Mouse (Mus musculus): Measurements from ENCODE around the gene Manbal. TPM values are rescaled to one million over a fixed set of nuclear protein-coding genes. Genes with fewer than 3 reads are reported as not detected.

Gene Manbal
- polyA plus RNA-seq (2015; fragmentation: Nextera tagmentation; extraction: Ambion mirVana), result 22.8 and 23.4 TPM in 2 replicates

DNA sequence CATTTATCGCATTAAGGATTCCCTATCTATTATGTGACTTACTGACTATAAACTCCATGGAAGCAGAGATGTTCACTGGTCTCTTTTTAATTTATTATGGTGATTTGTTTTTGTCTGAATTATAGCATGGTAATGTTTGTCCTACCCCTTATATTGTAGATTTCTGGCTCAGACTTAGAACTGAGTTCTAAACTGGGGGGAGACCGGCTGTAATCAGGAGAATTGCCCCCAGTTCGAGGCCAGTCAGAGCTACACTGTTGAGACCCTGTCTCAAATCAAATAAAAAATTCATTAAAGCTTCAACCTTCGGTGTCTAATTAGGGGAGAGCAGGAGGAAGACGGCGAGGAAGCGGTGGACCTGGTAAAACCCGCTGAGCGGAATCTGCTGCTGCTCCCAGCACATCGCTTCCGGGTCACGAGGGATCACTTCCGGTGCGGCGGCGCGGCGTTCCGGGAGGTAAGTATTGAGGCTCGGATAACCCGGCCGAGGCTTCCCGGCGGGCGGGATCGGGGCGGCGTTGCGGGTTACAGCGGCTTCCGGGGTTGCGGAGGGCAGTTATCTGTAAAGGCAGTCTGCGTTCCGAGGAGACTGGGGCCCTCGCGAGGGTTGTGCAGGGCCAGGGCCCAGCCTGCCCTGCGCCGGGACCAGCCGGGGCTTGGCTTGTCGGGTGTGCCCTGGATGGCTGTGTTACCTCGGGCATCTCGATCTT is at the start of gene Manbal:
Gene Manbal, plus strand, starts transcription at position 411 of the 710 bp plus-strand sequence.
- H3K9me3 ChIP-seq (ENCODE audit: low read length), result no peaks in the 10 kb centered on the region
- H3K4me3 ChIP-seq (ENCODE audit: low read depth, low read length), result peak within 1 kb of the TSS; percentile 79
- ATAC-seq (peak; percentile 93), DNase-seq (peak; percentile 97)
- H3K9ac ChIP-seq (replicated peaks), result peak within 1 kb of the TSS; percentile 92
- H3K4me2 ChIP-seq (ENCODE audit: low read depth, low read length), result peak within 1 kb of the TSS; percentile 91
- no peaks in the 10 kb centered on the region for H3K36me3 ChIP-seq (replicated peaks; ENCODE audit: insufficient read depth, low read length)
- TF ChIP-seq CTCF (IDR thresholded peaks at IDR 0.05; ENCODE audit: low read depth) (no peak), EP300 (IDR thresholded peaks at IDR 0.05; ENCODE audit: low read depth) (peak; percentile 66)
- H3K4me1 ChIP-seq (ENCODE audit: insufficient read depth), result peaks cover 14% of the 10 kb centered on the region
- no peaks in the 10 kb centered on the region for H3K27me3 ChIP-seq (ENCODE audit: insufficient read depth, low read length)
- H3K27ac ChIP-seq (ENCODE audit: low read depth), result peak within 1 kb of the TSS; percentile 94
- 3% methylated on average over 42 of the region's 42 CpGs for WGBS (ENCODE audit: insufficient replicate concordance)

DNA sequence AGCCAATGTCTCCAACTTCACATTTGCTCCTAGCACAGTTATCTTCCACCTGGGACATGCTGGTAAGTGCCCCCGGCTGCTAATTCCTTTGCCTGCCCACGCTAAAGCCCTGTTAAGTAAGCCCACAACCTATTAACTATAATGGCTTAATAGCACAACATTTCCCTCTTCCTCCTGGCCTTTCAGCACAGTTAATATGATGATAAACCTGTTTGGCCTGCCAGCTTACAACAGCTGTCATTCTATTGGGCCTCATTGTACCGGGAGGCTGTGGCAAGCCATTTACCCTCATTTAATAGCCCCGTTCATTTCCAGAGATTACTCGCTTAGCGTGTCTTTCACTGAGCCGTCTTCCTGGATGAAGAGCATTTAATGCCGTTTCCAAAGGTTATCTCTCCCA is 47.3 kb upstream of the Manbal start:
- Histone ChIP-seq H3K9ac (replicated peaks) (no peak overlapping the region), H3K36me3 (replicated peaks; ENCODE audit: insufficient read depth, low read length) (peaks cover 79% of the 10 kb centered on the region), H3K4me3 (ENCODE audit: low read depth, low read length) (no peak overlapping the region), H3K27ac (ENCODE audit: low read depth) (no peak overlapping the region), H3K4me1 (ENCODE audit: insufficient read depth) (no peaks in the 10 kb centered on the region), H3K27me3 (ENCODE audit: insufficient read depth, low read length) (no peaks in the 10 kb centered on the region), H3K4me2 (ENCODE audit: low read depth, low read length) (no peak overlapping the region), H3K9me3 (ENCODE audit: low read length) (no peaks in the 10 kb centered on the region)
- TF ChIP-seq CTCF (IDR thresholded peaks at IDR 0.05; ENCODE audit: low read depth) (no peak), EP300 (IDR thresholded peaks at IDR 0.05; ENCODE audit: low read depth) (no peak)
- ATAC-seq, result no peak
- 86% methylated on average over 8 of the region's 8 CpGs for WGBS (ENCODE audit: insufficient replicate concordance)
- no peak for DNase-seq

DNA sequence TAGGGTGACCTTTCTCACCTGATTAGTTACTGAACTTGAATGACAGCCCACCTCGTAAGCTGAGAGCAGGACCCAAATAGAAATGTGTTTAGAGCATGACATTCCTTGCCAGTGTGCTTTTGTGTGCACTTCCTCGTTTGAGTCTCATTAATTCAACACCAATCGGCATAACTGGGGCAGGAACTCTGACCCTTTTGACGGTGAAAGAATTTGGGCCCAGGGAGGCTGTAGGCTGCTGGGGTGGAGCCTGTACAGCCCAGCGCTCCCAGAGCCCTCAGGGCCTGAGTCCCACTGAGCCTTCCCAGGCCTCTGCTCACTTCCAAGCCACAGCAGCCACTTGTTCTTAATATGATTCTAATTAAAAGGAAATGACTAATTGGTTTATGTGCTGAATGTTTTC is 46.5 kb upstream of the Manbal start:
- 76% methylated on average over 5 of the region's 5 CpGs for WGBS (ENCODE audit: insufficient replicate concordance)
- Histone ChIP-seq H3K4me1 (ENCODE audit: insufficient read depth) (no peaks in the 10 kb centered on the region), H3K27me3 (ENCODE audit: insufficient read depth, low read length) (no peaks in the 10 kb centered on the region), H3K9me3 (ENCODE audit: low read length) (no peaks in the 10 kb centered on the region), H3K4me3 (ENCODE audit: low read depth, low read length) (no peak overlapping the region), H3K36me3 (replicated peaks; ENCODE audit: insufficient read depth, low read length) (peaks cover 79% of the 10 kb centered on the region), H3K27ac (ENCODE audit: low read depth) (no peak overlapping the region), H3K9ac (replicated peaks) (no peak overlapping the region), H3K4me2 (ENCODE audit: low read depth, low read length) (no peak overlapping the region)
- DNase-seq (no peak), ATAC-seq (no peak)
- TF ChIP-seq EP300 (IDR thresholded peaks at IDR 0.05; ENCODE audit: low read depth), result no peak
- no peak for TF ChIP-seq CTCF (IDR thresholded peaks at IDR 0.05; ENCODE audit: low read depth)

DNA sequence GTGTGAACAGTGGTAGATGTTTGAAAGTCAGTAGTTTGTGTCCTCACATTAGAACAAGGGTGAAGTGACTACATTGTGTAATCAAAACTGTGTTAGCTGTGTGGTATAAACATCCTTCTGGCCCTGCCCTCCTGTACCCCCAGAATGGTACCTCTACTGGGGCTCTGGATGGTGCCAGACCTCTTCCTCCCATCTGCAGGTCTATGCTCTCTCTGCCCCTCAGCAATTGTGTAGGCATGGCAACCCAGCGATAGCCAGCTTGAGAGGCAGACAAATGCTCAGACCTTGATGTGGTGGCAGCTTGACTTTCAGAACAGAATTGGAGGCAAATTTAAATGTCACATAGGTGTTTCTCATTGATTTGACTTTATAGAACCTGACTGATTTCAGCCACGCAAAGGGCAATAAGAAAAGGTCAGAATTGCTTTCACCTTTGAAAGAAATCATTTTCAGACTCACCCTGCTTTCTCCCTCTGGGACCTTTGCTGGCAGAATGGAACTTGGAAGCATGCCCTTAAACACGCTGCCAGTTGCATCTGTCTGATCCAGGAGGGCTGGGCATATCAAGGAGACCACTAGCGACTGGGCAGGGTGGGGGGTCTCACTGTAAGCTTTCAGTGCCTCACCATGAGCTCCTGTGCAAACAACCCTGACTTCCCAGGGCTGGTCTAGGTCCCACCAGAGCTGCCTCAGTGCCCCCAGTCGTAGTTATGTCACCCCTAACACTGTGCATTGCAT is 45.2 kb upstream of the Manbal start:
- Histone ChIP-seq H3K27ac (ENCODE audit: low read depth) (no peak overlapping the region), H3K9ac (replicated peaks) (no peak overlapping the region), H3K4me2 (ENCODE audit: low read depth, low read length) (no peak overlapping the region), H3K27me3 (ENCODE audit: insufficient read depth, low read length) (no peaks in the 10 kb centered on the region), H3K4me3 (ENCODE audit: low read depth, low read length) (no peak overlapping the region), H3K4me1 (ENCODE audit: insufficient read depth) (no peaks in the 10 kb centered on the region), H3K36me3 (replicated peaks; ENCODE audit: insufficient read depth, low read length) (peaks cover 82% of the 10 kb centered on the region), H3K9me3 (ENCODE audit: low read length) (no peaks in the 10 kb centered on the region)
- DNase-seq, result no peak
- TF ChIP-seq EP300 (IDR thresholded peaks at IDR 0.05; ENCODE audit: low read depth) (no peak), CTCF (IDR thresholded peaks at IDR 0.05; ENCODE audit: low read depth) (no peak)
- no peak for ATAC-seq
- 86% methylated on average over 5 of the region's 5 CpGs for whole genome bisulfite sequencing (ENCODE audit: insufficient replicate concordance)

DNA sequence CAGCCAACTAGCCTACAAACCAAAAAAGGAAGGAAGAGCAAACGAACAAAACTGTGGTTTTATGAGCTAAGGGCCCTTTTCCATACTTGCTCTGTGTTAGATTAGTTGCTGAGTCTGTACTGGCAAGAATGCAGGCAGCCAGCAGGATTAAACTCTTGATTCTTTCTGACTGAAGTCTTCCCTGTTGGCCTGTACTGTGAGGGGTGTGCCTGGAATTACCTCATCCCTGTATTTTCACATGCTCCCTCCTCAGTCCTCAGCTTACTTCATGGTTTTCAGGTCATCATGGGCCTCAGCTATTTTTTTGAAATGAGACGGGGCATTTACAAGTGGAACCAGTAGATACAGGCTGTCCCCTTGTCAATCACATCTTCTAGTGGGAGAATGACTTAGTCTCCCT is 42.2 kb upstream of the Manbal start:
- Histone ChIP-seq H3K9me3 (ENCODE audit: low read length) (no peaks in the 10 kb centered on the region), H3K4me2 (ENCODE audit: low read depth, low read length) (no peak overlapping the region), H3K4me1 (ENCODE audit: insufficient read depth) (no peaks in the 10 kb centered on the region), H3K36me3 (replicated peaks; ENCODE audit: insufficient read depth, low read length) (peaks cover 68% of the 10 kb centered on the region), H3K27me3 (ENCODE audit: insufficient read depth, low read length) (no peaks in the 10 kb centered on the region), H3K4me3 (ENCODE audit: low read depth, low read length) (no peak overlapping the region), H3K27ac (ENCODE audit: low read depth) (no peak overlapping the region), H3K9ac (replicated peaks) (no peak overlapping the region)
- 61% methylated on average over 2 of the region's 2 CpGs for WGBS (ENCODE audit: insufficient replicate concordance)
- ATAC-seq (no peak), DNase-seq (no peak)
- TF ChIP-seq CTCF (IDR thresholded peaks at IDR 0.05; ENCODE audit: low read depth) (no peak), EP300 (IDR thresholded peaks at IDR 0.05; ENCODE audit: low read depth) (no peak)

DNA sequence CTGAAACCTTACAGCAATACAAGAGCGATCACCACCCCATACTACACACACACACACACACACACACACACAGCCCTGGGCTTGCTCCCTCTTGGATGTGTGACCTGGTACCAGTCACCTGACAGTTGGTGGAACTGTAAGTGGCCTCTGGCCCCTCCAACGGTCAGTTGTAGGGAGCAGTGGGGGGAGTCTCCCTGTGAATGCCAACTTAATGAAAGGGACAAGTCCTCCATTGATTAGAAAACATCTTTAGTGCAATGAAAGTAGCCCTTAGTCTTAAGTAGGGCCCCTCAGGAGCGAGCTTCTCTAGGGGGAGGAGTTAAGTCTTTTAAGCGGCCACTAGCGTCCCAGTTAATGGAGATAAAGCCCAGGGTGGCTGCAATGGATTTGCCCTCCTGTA is 39.3 kb upstream of the Manbal start:
- H3K27me3 ChIP-seq (ENCODE audit: insufficient read depth, low read length), result no peaks in the 10 kb centered on the region
- no peaks in the 10 kb centered on the region for H3K4me1 ChIP-seq (ENCODE audit: insufficient read depth)
- ATAC-seq (no peak), DNase-seq (no peak)
- H3K27ac ChIP-seq (ENCODE audit: low read depth), result no peak overlapping the region
- 75% methylated on average over 5 of the region's 5 CpGs for WGBS (ENCODE audit: insufficient replicate concordance)
- no peak overlapping the region for H3K9ac ChIP-seq (replicated peaks)
- H3K36me3 ChIP-seq (replicated peaks; ENCODE audit: insufficient read depth, low read length), result peaks cover 45% of the 10 kb centered on the region
- no peak for TF ChIP-seq CTCF (IDR thresholded peaks at IDR 0.05; ENCODE audit: low read depth)
- no peak for TF ChIP-seq EP300 (IDR thresholded peaks at IDR 0.05; ENCODE audit: low read depth)
- H3K9me3 ChIP-seq (ENCODE audit: low read length), result no peaks in the 10 kb centered on the region
- no peak overlapping the region for H3K4me2 ChIP-seq (ENCODE audit: low read depth, low read length)
- H3K4me3 ChIP-seq (ENCODE audit: low read depth, low read length), result no peak overlapping the region
